Mouse (Mus musculus): ENCODE measurements around the gene Gm20870.
"Not testable (repeated sequence)": the region's sequence is repeated elsewhere in the genome, so short reads cannot be mapped to it uniquely, and the experiment has no call there.

The Gm20870 gene

DNA sequence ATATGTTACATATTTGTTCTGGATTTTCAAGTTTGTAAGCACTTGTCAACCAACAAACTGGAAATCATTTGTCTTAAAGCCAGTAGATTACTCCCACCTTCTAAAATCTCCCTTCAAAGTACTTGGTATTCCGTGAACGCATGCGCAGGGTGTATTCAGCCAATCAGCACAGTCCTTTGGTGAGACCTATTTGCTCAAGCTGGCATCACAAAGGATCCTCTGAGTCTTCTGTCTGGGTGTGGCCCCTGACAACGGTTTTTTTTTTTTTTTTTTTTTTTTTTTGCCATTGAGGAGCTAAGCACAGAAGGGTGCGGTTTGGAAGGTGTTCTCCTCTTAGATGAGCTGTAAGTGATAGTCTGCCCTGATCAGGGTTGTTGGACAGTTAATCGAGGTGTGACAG is at the start of gene Gm20870:
TSS of gene Gm20870 (plus strand) at position 301 of the 400 bp plus-strand sequence.
- not testable (repeated sequence) for DNase-seq
